Comparison of ENCODE assay signal across 10 mouse cellular contexts in genomic region chr12:12222585-12223290, GRCm38 (mm10). TPM values are rescaled to one million over a fixed set of nuclear protein-coding genes. Genes with fewer than 3 reads are reported as not detected.
DNase-seq lines count a peak whose midpoint lies in the region; TF ChIP-seq lines count a peak whose summit lies in the region.
"Had no signal": no experiment of that assay in that cellular context is flagged by ENCODE, and none has a peak within 500 bp of the region (broad histone marks: within the 10 kb centered on the region; RNA-seq: fewer than 3 reads in every experiment).

No protein-coding gene starts in this region.

- no peaks in the 10 kb centered on the region for H3K36me3 ChIP-seq in thymus, adult 2 months (ENCODE audit: control insufficient read depth, insufficient read depth, low read length)

- H3K27me3 ChIP-seq in thymus, adult 2 months (ENCODE audit: control insufficient read depth, insufficient read depth, low read length): no peaks in the 10 kb centered on the region

- 63% methylated on average over 9 of the region's 9 CpGs for WGBS in olfactory bulb, adult 2 months
- WGBS in thymus, adult 2 months: 94% methylated on average over 9 of the region's 9 CpGs

- peaks cover 15% of the 10 kb centered on the region for H3K4me1 ChIP-seq in olfactory bulb, adult 2 months (ENCODE audit: control insufficient read depth, insufficient read depth, low read length)
- H3K4me1 ChIP-seq in thymus, adult 2 months (replicated peaks; ENCODE audit: control insufficient read depth, insufficient read depth, low read length): no peaks in the 10 kb centered on the region

- TF ChIP-seq POLR2A in olfactory bulb, adult 2 months (IDR thresholded peaks at IDR 0.05; ENCODE audit: insufficient read depth, low read depth, low read length): no peak
- no peak for TF ChIP-seq POLR2A in thymus, adult 2 months (IDR thresholded peaks at IDR 0.05; ENCODE audit: control insufficient read depth, extremely low read depth, insufficient read depth, low read length, poor library complexity)

- no peak for DNase-seq in layer of hippocampus, adult 2 months (ENCODE audit: low spot score in 2 of 2)
- DNase-seq in layer of hippocampus, postnatal 25 days (ENCODE audit: extremely low spot score in 1 of 2, low spot score in 1 of 2): no peak
- DNase-seq in embryo, embryonic 9.5 days (ENCODE audit: extremely low spot score): peak; percentile 14
- peak; percentile 33 to 48 for DNase-seq in lung, adult 18-20 months
- DNase-seq in thymus, adult 2 months: no peak
- DNase-seq in cerebellum, postnatal 4 days (ENCODE audit: low spot score in 2 of 2): no peak
- DNase-seq: cerebellum, postnatal 36 days; left cerebral cortex, postnatal 4 days; liver, postnatal 0 days had no signal

- H3K4me3 ChIP-seq in layer of hippocampus, adult 2 months: no peak overlapping the region
- H3K4me3 ChIP-seq in olfactory bulb, adult 2 months (ENCODE audit: insufficient read depth, low read depth, low read length): no peak overlapping the region
- no peak overlapping the region for H3K4me3 ChIP-seq in thymus, adult 2 months (ENCODE audit: control insufficient read depth, insufficient read depth, low read length)

- TF ChIP-seq CTCF in layer of hippocampus, adult 2 months (conservative IDR thresholded peaks at IDR 0.05): no peak
- no peak for TF ChIP-seq CTCF in olfactory bulb, adult 2 months (IDR thresholded peaks at IDR 0.05; ENCODE audit: insufficient read depth, low read depth, low read length)
- TF ChIP-seq CTCF in thymus, adult 2 months (IDR thresholded peaks at IDR 0.05; ENCODE audit: borderline replicate concordance, control insufficient read depth, extremely low read depth, insufficient read depth, low read length, poor library complexity): no peak

- H3K27ac ChIP-seq in layer of hippocampus, adult 2 months: peak overlapping the region; percentile 69; the same call in 1 of the 2 replicates
- 0 out of 2 replicates have a peak overlapping the region, but pooled peaks have one; percentile 14 for H3K27ac ChIP-seq in olfactory bulb, adult 2 months (ENCODE audit: insufficient read depth, low read depth, low read length)
- H3K27ac ChIP-seq in thymus, adult 2 months (ENCODE audit: control insufficient read depth, insufficient read depth, low read length): no peak overlapping the region

RNA-seq across cellular contexts. Expression of gene Fam49a, which starts 39.2 kb away (rescaled TPM):
- total RNA-seq in layer of hippocampus, adult 2 months (2021): 100 to 1,000 TPM; 178 to 186 TPM
- 100 to 1,000 TPM; 185 to 192 TPM for total RNA-seq in layer of hippocampus, postnatal 25 days (2021)
- not detected in 2 replicates for polyA plus RNA-seq in olfactory bulb, adult 2 months (2012; ENCODE audit: insufficient read depth, insufficient read length, low replicate concordance, missing spikeins)
- 5.2 and 5.3 TPM in 2 replicates for polyA plus RNA-seq in thymus, adult 2 months (2012; rRNA removed)

Comparison
In these comparisons a context has a peak if more than half of its experiments do, and no peak if none do; other contexts are left out.
1. DNase-seq: peak in embryo, embryonic 9.5 days (single experiment) and lung, adult 18-20 months (2 of 2); none in layer of hippocampus, adult 2 months (0 of 2), layer of hippocampus, postnatal 25 days (0 of 2), thymus, adult 2 months (single experiment) and cerebellum, postnatal 4 days (0 of 2).